Mouse (Mus musculus) adrenal gland, postnatal 14 days (tissue): ENCODE data around the gene Txk. TPM values are rescaled to one million over a fixed set of nuclear protein-coding genes. Genes with fewer than 3 reads are reported as not detected.

Experiments used
- DNase-seq: peaks from one replicate; pipeline ENCODE4 v3.0.0; 2021; ENCODE audit warnings: mixed read lengths
- total RNA-seq: library from RNA; stranded (reverse); gene quantifications from 2 replicates; pipeline ENCODE4 v1.2.3, GENCODE M21; 2021

Gene Txk
- total RNA-seq, 1 experiment from 2014 or later = not detected

DNA sequence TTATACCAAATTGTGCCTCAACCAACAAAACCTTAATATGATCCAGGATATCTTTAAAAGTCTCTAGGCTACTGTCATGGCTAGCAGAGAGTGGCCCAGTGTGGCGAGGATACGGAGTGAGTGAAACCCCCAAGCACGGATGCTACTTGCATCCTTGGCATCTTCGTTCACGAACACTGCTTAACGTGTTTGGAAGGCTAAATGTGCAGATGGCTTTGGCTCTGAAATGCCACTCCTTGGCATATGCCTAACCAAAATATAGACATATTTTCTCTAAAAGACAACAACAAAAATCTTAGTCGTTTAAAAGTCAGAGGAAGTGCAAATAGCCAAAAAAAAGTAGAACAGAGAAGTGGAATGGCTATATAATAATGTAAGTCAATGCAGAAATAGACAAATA is 63.0 kb downstream of the Txk start:
- no peak for DNase-seq

GRCm38 (mm10) chr5:72681451-72681850 is 71.1 kb downstream of the Txk start:
- DNase-seq = no peak

- DNase-seq = no peak
Observed at GRCm38 (mm10) chr5:72674994-72675542, 77.5 kb downstream of the Txk start.

DNA sequence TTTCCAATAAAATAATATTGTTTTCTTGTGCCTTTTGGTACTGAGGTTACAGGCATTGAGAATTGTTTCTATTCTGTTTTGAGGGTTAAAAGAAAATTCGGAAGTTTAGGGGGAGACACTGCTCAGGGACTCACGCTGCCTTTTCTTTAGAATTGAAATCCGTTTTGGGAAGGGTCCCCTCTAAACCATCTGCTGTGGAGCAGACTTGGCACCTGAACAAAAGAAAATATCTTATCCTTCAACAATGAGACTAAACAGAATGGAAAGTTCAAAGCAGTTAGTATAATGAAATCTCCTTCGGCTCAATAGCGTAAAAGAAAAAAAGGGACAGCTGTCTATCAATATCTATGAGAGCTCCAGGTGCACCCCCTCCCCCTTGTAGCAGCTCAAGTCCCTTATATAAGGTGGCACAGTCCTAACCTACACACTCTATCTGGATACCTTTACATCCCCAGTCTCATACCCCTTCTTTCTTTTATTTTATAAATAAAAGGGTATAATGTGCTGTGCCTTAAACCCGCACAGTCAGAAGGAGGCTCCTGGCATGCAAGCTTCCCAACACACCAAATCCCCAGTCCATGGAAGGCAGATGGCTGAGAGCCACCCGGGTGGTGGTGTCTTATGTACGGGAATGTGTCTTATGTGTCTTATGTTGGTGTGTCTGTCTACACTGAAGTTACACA is 81.4 kb downstream of the Txk start:
- no peak for DNase-seq

DNA sequence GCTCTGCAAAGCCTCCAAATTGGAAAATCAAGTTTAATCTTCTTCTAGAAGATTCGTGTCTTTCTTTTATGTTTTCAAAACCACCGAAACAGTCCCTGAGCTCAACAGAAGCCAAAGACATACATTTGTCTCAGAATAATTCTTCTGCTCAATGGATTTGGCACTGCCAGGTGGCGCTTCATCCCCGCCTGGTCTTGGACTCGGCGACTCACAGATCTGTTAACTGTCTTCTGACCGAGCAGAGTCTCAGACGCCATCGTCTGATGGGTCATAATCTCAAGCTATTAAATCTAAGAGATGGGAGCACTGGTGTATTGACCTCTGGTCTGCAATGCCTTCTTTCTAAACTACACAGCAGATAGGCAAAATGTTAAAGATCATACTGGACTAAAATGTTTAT is 84.2 kb downstream of the Txk start:
- DNase-seq = no peak

DNA sequence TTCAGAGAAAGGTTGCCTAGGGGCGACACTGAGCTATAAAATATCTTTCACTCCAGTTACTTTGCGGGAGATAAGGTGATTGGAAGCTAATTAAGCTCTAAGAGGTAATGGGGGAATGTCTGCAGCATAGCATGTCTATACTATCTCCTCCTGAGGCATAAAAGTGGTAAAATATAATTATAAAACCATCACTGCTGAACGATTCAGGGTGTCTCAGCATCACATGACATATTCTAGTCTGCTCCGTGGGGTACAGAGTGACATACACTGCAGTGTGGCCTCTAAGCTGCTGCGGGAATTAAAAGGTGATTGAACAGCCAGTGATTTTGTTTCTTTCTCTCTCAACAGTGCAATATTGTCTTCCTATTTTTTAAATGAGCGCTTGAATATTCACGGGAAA is 86.1 kb downstream of the Txk start:
- DNase-seq = no peak

DNA sequence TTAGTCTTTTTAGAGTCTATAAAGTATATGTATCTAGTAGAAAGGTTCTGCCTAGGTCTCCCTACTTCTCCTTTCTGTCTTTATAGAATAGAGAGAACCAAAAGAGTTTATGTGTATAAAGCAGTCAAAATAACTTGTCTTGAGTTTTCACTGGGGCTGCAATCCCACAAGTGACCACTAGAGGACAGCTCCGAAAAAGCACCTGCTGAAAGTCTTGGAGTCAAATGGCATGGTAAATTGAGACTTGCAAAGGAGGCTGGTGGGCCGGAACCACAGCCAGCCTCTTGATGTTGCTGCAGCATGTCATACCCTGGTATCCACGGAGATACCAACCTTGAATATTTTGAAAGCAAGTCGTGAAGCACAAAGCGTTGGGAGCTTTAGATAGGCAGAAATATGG is 87.3 kb downstream of the Txk start:
- peak; percentile 50 for DNase-seq

- DNase-seq = no peak
Observed at GRCm38 (mm10) chr5:72664854-72665253, 87.7 kb downstream of the Txk start.

- DNase-seq = no peak
Observed at GRCm38 (mm10) chr5:72664126-72664525, 88.5 kb downstream of the Txk start.

DNA sequence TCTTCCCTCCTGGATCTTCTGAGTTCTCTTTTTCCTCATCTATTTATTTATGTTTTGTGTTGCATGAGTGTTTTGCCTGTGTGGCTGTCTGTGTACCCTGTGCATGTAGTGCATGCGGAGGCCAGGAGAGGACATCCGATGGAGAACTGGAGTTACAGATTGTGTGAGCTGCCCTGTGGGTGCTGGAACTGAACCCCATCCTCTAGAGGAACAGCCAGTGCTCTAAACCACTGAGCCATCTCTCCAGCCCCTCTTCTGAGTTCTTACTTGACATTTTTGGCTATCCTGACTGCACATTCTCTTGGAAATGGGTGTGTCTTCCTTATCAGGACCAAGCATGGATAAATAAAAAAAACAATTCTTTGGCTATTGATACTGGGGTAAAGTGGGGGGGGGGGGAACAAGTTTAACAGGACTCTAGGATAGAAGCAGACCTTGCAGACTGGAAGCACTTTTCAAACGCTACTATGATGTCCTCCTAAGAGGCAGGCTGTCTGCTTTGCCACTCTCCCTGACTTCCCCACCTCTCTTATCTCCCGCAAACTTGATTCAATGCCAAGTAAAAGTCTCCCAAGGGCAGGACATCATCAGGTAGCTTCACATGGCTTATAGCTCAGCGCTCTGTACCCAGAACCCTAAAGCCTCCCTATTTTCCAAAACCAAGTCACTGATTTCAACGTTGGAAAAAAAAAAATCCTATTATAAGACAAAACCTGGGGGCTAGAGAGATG is 91.4 kb downstream of the Txk start:
- no peak for DNase-seq

DNA sequence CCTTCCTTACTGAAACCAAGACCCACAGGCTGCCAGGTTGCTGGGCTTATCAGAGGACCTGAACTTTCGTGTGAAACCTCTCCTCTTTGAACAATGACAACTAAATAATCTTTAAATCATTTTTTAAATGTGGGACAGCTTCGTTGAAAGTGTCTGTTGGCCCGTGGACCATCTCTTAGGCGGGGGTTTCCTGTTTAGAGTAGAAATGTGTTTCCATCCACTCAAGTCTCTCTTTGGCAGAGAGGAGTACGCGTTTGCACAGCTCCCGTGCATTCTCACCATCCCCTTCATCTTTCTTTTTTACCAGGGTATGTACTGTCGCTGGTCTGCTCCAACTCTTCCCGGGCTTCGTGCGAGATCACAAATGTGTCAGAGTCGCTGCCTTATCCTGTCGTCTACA is 94.2 kb downstream of the Txk start:
- no peak for DNase-seq

- DNase-seq = no peak
Observed at GRCm38 (mm10) chr5:72656270-72656791, 96.2 kb downstream of the Txk start.

- DNase-seq = no peak
Observed at GRCm38 (mm10) chr5:72653068-72653674, 99.4 kb downstream of the Txk start.

DNA sequence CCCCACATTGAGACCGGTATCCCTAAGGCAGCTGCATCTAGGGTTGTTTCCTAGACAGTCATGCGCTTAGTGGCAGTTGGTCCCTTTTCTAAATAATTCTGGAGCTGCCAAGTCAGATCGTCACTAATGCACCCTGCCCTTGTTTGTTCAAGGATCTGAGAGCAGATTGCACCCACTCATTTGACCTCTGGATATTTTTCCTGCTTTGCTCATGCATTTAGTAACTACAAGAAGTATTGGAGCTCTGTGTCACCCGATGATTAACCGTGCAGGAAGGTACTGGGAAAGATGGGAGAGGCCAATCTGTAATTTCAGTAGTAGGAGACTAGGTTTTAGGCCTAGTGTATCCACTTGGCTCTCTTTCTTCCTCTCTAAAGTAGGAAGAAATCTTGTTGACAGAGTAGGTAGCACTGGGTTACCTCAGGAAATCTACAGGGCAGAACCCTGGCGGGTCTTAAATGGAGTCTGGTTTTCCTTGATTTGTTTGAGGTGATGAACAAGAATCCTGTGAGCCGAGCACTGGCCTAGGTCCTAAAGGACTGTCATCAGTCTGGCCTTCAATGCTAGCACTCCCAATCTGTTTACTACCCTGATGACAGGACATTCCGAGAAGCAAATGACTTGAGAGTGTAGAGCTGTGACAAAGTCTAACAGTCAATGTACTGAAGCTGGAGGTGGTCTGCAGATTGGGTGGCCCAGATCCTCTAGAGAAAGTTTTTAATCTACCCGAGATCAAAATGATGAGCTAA is 103.4 kb downstream of the Txk start:
- DNase-seq = peak; percentile 28

- DNase-seq = peak; percentile 5
Observed at GRCm38 (mm10) chr5:72647958-72648595, 104.5 kb downstream of the Txk start.

GRCm38 (mm10) chr5:72647418-72647907 is 105.1 kb downstream of the Txk start, which contains the start of gene Nipal1:
Gene Nipal1 (plus strand): TSS chr5:72647795.
- peak; percentile 81 for DNase-seq

GRCm38 (mm10) chr5:72646996-72647395 is 105.6 kb downstream of the Txk start:
- DNase-seq = no peak

DNA sequence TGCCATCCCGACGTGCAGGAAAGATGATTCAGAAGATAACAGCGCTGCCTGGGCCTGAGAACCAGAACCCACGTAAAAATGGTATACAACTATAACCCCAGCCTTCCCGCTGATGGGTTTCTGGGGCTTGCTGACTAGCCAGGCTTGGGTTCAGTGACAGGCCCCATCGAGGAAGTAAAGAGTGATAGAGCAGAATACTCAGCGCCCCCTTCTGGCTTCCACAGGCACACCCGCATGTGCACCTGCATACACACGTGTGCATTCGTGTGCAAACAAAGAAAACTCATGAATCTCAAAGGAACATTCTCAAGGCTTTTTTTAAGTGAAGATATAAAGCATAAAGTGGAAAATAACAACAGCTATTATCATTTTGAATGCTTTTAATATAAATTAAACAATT is 106.4 kb downstream of the Txk start:
- DNase-seq = peak; percentile 14
